Mouse (Mus musculus) left cerebral cortex, postnatal 14 days (tissue): ENCODE measurements at regions not wholly inside any gene's neighbourhood (a gene's known extent, or its start where the extent isn't known, plus 50 kb on each side); places are given as distances from the start of the nearest gene placed in this dataset.
"Not testable (repeated sequence)": the region's sequence is repeated elsewhere in the genome, so short reads cannot be mapped to it uniquely, and the experiment has no call there.

Source experiments
- DNase-seq, 2 experiments: peaks; one replicate each; pipeline ENCODE4 v3.0.0; 2021 to 2022; ENCODE audit warnings: low spot score in 2 of 2, mixed read lengths in 1 of 2
- intact Hi-C: fragments of 180-260 bp; cut with DNase I; formaldehyde crosslinking; loops from one replicate; pipeline ENCODE4 v1.15.1; 2025

- DNase-seq: no peak
- intact Hi-C loops: no loop called here
Measured at GRCm38 (mm10) chr13:57087398-57087797, 191.6 kb upstream of the Trpc7 start.

GRCm38 (mm10) chr13:57083751-57084150 lies 188.0 kb upstream of the Trpc7 start:
- intact Hi-C loops: no loop called here
- no peak for DNase-seq

GRCm38 (mm10) chr13:57070479-57070878 lies 174.7 kb upstream of the Trpc7 start:
- no peak for DNase-seq
- intact Hi-C loops: no loop called here

- no peak for DNase-seq
- intact Hi-C loops: no loop called here
Measured at GRCm38 (mm10) chr13:57061656-57062055, 165.9 kb upstream of the Trpc7 start.

- no peak for DNase-seq
- intact Hi-C loops: no loop called here
Measured at GRCm38 (mm10) chr13:57061074-57061473, 165.3 kb upstream of the Trpc7 start.

GRCm38 (mm10) chr13:57056786-57057185 lies 161.0 kb upstream of the Trpc7 start:
- intact Hi-C loops: no loop called here
- DNase-seq: peak; percentile 5 to 31

- intact Hi-C loops: no loop called here
- DNase-seq: no peak
Measured at GRCm38 (mm10) chr13:57055409-57056195, 159.8 kb upstream of the Trpc7 start.

- no peak for DNase-seq
- intact Hi-C loops: no loop called here
Measured at GRCm38 (mm10) chr13:57053361-57053760, 157.6 kb upstream of the Trpc7 start.

- intact Hi-C loops, DNase-seq: not testable (repeated sequence)
Measured at GRCm38 (mm10) chr13:57046130-57046529, 150.3 kb upstream of the Trpc7 start.

- DNase-seq: no peak
- intact Hi-C loops: no loop called here
Measured at GRCm38 (mm10) chr13:57044455-57044854, 148.7 kb upstream of the Trpc7 start.

- intact Hi-C loops: no loop called here
- DNase-seq: no peak
Measured at GRCm38 (mm10) chr13:57043316-57043974, 147.7 kb upstream of the Trpc7 start.

- no peak for DNase-seq
- intact Hi-C loops: no loop called here
Measured at GRCm38 (mm10) chr13:57042514-57042913, 146.7 kb upstream of the Trpc7 start.

- no peak for DNase-seq
- intact Hi-C loops: no loop called here
Measured at GRCm38 (mm10) chr13:57032871-57033270, 137.1 kb upstream of the Trpc7 start.

GRCm38 (mm10) chr13:57017553-57018341 lies 122.0 kb upstream of the Trpc7 start:
- intact Hi-C loops: no loop called here
- peak; percentile 62 to 78 for DNase-seq

GRCm38 (mm10) chr13:57016465-57017272 lies 120.9 kb upstream of the Trpc7 start:
- intact Hi-C loops: no loop called here
- no peak for DNase-seq

- intact Hi-C loops, DNase-seq: not testable (repeated sequence)
Measured at GRCm38 (mm10) chr13:57007236-57007635, 111.4 kb upstream of the Trpc7 start.

- intact Hi-C loops: no loop called here
- no peak for DNase-seq
Measured at GRCm38 (mm10) chr13:57003565-57004132, 107.9 kb upstream of the Trpc7 start.

GRCm38 (mm10) chr13:56992022-56992421 lies 96.2 kb upstream of the Trpc7 start:
- no peak for DNase-seq
- intact Hi-C loops: no loop called here

- intact Hi-C loops: no loop called here
- peak in 1 of 2 experiments; percentile 41 for DNase-seq
Measured at GRCm38 (mm10) chr13:56974063-56974462, 78.3 kb upstream of the Trpc7 start.
